Mouse (Mus musculus): ENCODE measurements around the gene Lce3c.

DNA sequence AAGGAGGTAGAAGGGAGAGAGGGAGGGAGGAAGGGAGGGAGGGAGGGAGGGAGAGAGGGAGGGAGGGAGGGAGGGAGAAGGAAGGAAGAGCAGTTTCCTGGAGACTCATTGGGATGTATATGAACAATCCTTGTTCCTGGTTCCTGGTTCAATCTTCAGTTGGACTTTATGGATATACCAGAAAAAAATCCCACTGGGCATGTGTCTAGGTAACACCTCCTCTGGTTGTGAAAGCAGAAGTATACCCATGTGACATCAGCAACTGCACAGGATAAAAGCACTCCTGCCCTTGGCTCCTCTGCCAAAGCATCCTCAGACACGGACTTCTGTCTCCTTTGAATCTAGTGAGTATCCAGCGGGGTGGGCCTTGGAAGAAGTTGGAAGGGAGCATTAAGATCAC lies 11.6 kb upstream of the Lce3c start, which contains the start of gene Lce3b:
- TF ChIP-seq CTCF (IDR thresholded peaks at IDR 0.05): no peak
- TF ChIP-seq EP300 (IDR thresholded peaks at IDR 0.05): no peak
